Mouse (Mus musculus): ENCODE results near the gene Unc5cl.

Gene Unc5cl

DNA sequence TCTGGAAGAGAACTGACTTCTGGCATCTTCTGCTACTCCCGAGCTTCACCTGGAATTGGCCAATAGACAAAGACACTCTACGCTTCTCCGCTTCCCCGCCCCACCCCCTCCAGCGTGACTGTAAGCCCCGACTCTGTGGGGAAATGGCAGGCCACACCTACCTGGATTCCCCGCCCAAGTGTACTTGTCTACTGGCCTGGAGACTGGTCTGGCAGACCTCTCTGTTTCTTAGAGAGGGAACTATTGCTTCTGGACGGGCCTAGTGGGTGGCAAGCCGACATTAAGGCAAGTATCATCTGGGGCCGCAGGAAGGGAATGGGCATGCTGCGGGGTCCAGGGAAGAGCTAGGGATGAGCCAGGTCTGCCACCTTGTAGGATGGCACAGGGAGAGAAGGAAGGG is at the start of gene Unc5cl:
Gene Unc5cl (plus strand): TSS at position 214 of the 400 bp plus-strand sequence.
- no peak for DNase-seq (ENCODE audit: low spot score in 2 of 2)

- DNase-seq (ENCODE audit: low spot score in 2 of 2): no peak
Observed at GRCm38 (mm10) chr17:48407154-48407553, 47.5 kb upstream of the Unc5cl start.

- no peak for DNase-seq (ENCODE audit: low spot score in 2 of 2)
Observed at GRCm38 (mm10) chr17:48407910-48408525, 46.7 kb upstream of the Unc5cl start.

DNA sequence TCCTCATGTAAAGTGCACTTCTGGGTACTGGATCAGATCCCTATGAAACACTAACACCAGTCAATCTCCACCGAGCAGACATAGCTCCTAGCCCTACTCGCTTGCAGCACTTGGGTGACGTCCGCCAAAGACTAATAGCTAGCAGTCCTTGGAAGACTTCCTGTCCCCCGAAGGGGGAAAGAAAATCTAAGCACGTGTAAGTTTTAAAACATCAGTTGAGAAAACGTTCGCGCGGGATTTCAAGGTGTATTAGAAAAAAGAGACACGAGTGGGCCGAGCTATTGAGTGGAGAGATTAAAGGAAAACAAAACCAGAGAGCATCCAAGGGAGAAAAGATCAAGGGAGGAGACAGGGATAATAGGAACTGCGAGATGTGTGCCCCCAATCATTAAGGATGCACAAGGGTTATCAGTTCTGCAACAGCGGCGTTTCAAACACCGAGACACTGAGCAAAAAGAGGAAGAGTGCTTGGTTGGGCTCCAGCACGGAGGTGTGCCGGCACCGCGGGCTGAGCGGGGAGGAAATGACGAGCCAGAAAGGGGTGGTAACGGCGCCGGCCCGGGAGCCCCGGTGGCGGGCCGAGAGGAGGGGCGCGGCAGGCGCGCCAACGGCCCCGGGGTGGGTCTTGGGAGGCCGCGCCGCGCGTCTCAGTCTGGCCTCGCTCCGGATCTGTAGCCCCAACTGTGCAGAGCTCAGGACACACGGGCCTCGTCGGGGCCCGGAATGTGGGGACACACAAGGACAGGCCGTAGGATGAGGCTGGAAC is 46.0 kb upstream of the Unc5cl start:
- DNase-seq (ENCODE audit: low spot score in 2 of 2): peak; percentile 50 to 52

- DNase-seq (ENCODE audit: low spot score in 2 of 2): peak; percentile 99 to 100
Observed at GRCm38 (mm10) chr17:48409380-48410298, 45.1 kb upstream of the Unc5cl start, which contains the start of the genes Nfya and Oard1. Nfya (minus strand) TSS chr17:48409906. Oard1 (plus strand) TSS chr17:48410014.

DNA sequence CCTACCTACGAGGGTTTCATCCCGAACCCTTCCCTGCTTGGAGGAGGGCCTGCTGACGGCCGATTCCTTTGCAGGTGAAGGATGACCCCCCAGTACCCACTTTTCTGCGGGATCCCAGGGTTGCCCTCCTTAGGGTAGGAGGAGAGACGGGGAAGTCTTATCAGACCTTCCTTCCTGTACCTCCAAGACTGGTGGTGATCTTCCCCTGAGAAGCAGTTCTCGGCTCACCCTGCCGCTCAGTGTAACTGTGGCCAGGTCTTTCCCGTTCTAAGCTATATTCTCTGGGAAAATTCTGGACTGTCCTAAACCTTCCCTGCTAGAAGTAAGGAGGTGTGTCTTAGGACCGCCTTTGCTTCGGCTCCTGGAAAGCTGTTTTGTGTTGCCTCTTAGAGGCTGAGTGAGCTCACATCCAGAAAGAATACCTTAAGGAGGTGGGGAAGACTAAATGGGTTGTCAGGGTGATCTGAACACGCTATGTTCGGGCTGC is 44.4 kb upstream of the Unc5cl start:
- DNase-seq (ENCODE audit: low spot score in 2 of 2): no peak

- no peak for DNase-seq (ENCODE audit: low spot score in 2 of 2)
Observed at GRCm38 (mm10) chr17:48411241-48411640, 43.5 kb upstream of the Unc5cl start.

DNA sequence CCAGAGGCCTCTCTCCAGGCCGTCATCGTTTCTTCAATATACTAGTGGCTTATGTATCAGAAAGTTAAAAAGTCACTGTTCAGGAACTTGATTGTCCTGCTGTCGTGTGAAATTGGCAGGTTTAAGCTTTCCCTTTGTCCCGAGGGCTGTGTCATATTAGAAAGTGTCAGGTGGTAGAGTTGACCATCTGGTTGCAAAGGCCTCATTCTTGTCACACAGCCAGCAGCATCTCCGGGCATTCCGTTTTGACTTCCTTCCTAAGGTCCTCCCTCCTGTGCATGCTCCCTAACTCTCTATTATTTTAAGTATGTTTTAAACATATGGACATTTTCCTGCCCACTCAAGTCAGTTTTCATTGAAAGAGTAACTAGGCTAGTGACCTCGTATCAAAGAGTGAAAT is 38.7 kb upstream of the Unc5cl start:
- no peak for DNase-seq (ENCODE audit: low spot score in 2 of 2)

- peak in 1 of 2 experiments; percentile 33 for DNase-seq (ENCODE audit: low spot score in 2 of 2)
Observed at GRCm38 (mm10) chr17:48416425-48417195, 38.1 kb upstream of the Unc5cl start.

DNA sequence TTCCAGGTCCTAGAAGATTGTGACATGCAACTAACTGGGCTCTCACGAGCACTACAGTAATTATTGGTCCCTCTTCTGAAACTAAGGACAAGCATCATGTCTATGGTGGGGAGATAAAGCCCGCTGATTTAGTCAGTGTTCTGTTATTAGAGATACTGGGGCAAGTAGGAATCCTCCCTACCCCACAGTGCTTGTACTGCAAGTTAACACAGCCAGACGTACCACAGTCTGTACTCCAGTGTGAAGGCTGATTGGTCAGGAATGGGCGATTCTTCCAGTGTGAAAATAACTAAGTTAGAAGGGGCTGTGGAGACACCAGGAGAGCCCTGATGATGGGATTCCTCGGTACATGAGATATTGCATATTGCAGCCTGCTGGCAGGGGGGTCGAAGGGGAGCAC is 37.2 kb upstream of the Unc5cl start:
- DNase-seq (ENCODE audit: low spot score in 2 of 2): no peak

- no peak for DNase-seq (ENCODE audit: low spot score in 2 of 2)
Observed at GRCm38 (mm10) chr17:48418174-48418573, 36.5 kb upstream of the Unc5cl start.

DNA sequence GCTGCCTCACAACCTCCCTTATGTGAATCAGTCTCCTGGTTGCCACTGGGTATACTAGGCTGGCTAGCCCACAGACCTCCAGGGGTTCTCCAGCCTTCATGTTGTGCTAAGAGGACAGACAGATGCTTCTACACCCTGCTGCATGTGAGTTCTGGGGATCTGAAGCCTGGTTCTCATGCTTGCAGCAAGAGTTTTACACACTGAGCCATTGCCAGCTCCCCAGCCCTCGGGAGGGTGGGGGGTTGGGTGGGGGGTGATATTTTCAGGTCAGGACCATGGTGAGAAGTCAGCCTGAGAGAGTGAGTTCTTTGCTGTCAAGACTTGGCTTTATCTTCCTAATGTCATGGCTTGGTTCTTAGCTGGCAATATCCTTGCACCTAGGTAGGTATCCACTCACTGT is 35.9 kb upstream of the Unc5cl start:
- DNase-seq (ENCODE audit: low spot score in 2 of 2): no peak

DNA sequence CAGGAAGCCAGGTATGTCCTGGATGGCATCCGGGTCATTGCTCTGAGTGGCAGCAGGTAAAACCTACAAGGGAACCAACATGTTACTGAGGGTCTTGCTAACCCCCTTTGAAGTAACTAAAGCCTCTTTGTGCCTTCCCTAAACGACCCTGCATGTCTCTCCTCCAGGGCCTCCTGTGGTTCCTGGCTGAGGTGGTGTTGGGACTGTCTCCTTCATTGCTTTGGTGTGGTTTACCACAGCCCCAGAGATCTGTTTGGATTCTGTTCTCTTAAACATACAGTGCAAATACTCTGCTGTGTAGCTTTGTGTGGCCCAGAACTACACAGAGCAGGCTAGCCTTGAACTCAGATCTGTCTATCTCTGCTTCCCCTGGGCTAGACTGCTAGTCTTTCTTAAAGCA is 35.1 kb upstream of the Unc5cl start:
- no peak for DNase-seq (ENCODE audit: low spot score in 2 of 2)

- no peak for DNase-seq (ENCODE audit: low spot score in 2 of 2)
Observed at GRCm38 (mm10) chr17:48424237-48424636, 30.5 kb upstream of the Unc5cl start.

GRCm38 (mm10) chr17:48425823-48426612 is 28.7 kb upstream of the Unc5cl start:
- no peak for DNase-seq (ENCODE audit: low spot score in 2 of 2)

GRCm38 (mm10) chr17:48426991-48427750 is 27.5 kb upstream of the Unc5cl start:
- DNase-seq (ENCODE audit: low spot score in 2 of 2): no peak

DNA sequence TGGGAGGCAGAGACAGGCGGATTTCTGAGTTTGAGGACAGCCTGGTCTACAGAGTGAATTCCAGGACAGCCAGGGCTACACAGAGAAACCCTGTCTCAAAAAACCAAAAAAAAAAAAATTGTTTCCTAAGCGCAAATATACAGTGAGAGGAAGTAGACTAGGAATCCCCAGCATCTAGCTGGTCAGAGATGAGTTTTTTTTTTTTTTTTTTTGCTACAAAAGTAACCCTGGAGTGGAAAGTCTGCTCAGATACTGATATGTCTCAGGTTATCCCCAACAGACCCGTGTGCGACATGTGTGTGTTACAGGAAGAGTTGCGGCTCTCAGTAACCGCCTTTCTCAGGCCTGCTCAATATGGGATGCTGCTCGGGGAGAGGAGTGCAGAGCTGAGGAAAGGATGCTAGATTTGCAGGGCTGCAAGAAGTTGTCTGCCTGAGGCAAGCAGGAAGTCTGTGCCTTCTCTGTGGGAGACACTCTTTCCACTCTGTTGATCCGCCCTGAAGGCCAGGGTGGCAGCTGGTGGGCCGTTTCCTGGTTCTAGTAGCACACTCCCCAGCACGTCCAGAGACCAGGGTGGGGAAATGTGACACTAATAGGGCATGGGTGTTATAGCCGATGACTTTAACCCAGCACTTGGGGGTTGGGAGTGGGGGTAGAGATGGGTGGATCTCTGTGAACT is 26.7 kb upstream of the Unc5cl start:
- no peak for DNase-seq (ENCODE audit: low spot score in 2 of 2)

- DNase-seq (ENCODE audit: low spot score in 2 of 2): no peak
Observed at GRCm38 (mm10) chr17:48430394-48430793, 24.3 kb upstream of the Unc5cl start.

GRCm38 (mm10) chr17:48431054-48431453 is 23.6 kb upstream of the Unc5cl start:
- DNase-seq (ENCODE audit: low spot score in 2 of 2): no peak
